Mouse (Mus musculus): ENCODE results near the gene Ubxn10.

GRCm38 (mm10) chr4:138755983-138756382 is 19.0 kb upstream of the Ubxn10 start:
- TF ChIP-seq GATA1 (IDR thresholded peaks at IDR 0.05; ENCODE audit: borderline replicate concordance, low read length), result no peak
- TF ChIP-seq FLI1 (IDR thresholded peaks at IDR 0.05; ENCODE audit: low read length), result no peak
